Mouse (Mus musculus) bone marrow, adult 2 months (tissue): ENCODE data around the gene Gm9376.

Experiments
- CTCF ChIP-seq: fragments of 200-500 bp; IDR thresholded peaks from 2 replicates; pipeline ENCODE4 v1.5.1; 2011; ENCODE audit warnings: low read length, control low read depth; ENCODE audit not compliant: control insufficient read depth, insufficient read depth
- POLR2A ChIP-seq: fragments of 200-500 bp; IDR thresholded peaks from 2 replicates; pipeline ENCODE4 v1.6.1; 2011; ENCODE audit warnings: low read depth, mild to moderate bottlenecking, control low read depth, low read length, borderline replicate concordance; ENCODE audit not compliant: control insufficient read depth

DNA sequence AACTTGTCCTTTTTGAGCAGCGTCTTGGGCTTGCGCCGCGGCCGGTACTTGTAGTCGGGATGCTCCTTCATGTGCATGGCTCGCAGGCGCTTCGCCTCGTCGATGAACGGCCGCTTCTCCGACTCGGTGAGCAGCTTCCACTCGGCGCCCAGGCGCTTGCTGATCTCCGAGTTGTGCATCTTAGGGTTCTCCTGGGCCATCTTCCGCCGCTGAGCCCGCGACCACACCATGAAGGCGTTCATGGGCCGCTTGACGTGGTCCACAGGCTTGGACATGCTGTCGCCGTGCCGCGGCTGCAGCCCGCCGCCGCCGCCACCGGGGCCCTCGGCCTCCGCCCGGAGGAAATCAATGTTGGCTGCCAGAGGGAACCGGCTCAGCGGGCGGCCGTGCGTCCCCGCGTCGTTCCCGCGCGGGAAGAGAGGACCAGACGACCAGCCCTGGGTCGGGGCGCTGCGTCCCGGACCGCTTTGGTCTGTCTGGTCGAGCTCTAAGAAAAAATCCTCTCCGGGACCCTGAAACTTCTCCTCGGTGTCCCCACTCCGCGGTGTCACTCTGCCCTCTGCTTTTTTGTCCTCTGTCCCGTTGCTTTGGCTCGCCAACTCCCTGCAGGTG lies 31.3 kb upstream of the Gm9376 start:
- TF ChIP-seq POLR2A (no peak), CTCF (no peak)
